Mouse (Mus musculus): ENCODE measurements around the gene Tmem219.

- TF ChIP-seq CTCF (IDR thresholded peaks at IDR 0.05; ENCODE audit: low read depth, low read length) (no peak), POLR2A (IDR thresholded peaks at IDR 0.05; ENCODE audit: borderline replicate concordance, low read depth, low read length) (no peak)
Observed at GRCm38 (mm10) chr7:126862147-126862784, 60.5 kb downstream of the Tmem219 start, which contains the start of gene Ino80e.
